Mouse (Mus musculus): ENCODE measurements around the gene Prkar2b.

DNA sequence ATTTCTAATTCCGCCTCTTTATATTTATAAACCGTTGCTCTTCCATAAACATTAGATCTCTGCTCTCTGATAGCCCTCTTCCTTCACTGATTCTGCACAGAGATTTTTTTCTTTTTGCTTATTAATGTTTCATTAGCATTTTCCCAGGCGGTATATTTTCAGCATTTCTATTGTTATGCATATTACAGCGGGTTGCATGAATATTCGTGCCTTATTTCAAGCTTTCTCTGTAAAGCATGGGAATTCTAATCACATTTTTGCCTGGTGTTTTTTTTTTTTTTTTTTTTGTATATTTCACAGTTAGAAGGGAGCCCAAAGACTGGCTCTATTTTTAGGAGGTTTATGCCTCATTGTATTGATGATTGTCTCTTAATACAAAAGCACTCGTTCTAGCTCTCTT lies 13.2 kb upstream of the Prkar2b start:
- TF ChIP-seq CTCF (IDR thresholded peaks at IDR 0.05; ENCODE audit: borderline replicate concordance, control insufficient read depth, extremely low read depth, insufficient read depth, low read length, poor library complexity) (no peak), POLR2A (IDR thresholded peaks at IDR 0.05; ENCODE audit: control insufficient read depth, extremely low read depth, insufficient read depth, low read length, poor library complexity) (no peak)
